Mouse (Mus musculus) kidney, adult 2 months (tissue): ENCODE results near the gene Zfp988.
"Not testable (repeated sequence)": the region's sequence is repeated elsewhere in the genome, so short reads cannot be mapped to it uniquely, and the experiment has no call there.

Experiments
- CTCF ChIP-seq: fragments of 200-500 bp; conservative IDR thresholded peaks from 2 replicates; pipeline ENCODE4 v1.5.1; 2011; ENCODE audit warnings: low read depth, mild to moderate bottlenecking, control low read depth, low read length, moderate library complexity, mixed read lengths; ENCODE audit not compliant: insufficient read depth, insufficient read length
- POLR2A ChIP-seq: fragments of 200-500 bp; IDR thresholded peaks from one replicate; pipeline ENCODE4 v1.6.1; 2011; ENCODE audit warnings: low read depth, low read length, control low read depth

DNA sequence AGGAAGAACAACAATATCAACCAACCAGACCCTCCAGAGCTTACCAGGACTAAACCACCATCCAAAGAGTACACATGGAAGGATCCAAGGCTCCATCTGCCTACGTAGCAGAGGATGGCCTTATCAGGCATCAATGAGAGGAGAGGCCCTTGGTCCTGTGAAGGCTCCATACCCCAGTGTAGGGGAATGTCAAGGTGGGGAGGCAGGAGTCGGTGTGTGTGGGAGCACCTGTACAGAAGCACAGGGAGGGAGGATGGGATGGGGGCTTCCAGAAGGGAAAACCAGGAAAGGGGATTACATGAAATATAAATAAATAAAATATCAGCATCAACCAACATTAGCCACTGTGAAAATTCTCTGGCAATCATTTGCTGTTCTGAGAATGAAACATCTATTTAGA is 25.1 kb upstream of the Zfp988 start:
- not testable (repeated sequence) for TF ChIP-seq CTCF, POLR2A
